Comparison of ENCODE assay signal across 7 mouse cellular contexts in the genomic region with DNA sequence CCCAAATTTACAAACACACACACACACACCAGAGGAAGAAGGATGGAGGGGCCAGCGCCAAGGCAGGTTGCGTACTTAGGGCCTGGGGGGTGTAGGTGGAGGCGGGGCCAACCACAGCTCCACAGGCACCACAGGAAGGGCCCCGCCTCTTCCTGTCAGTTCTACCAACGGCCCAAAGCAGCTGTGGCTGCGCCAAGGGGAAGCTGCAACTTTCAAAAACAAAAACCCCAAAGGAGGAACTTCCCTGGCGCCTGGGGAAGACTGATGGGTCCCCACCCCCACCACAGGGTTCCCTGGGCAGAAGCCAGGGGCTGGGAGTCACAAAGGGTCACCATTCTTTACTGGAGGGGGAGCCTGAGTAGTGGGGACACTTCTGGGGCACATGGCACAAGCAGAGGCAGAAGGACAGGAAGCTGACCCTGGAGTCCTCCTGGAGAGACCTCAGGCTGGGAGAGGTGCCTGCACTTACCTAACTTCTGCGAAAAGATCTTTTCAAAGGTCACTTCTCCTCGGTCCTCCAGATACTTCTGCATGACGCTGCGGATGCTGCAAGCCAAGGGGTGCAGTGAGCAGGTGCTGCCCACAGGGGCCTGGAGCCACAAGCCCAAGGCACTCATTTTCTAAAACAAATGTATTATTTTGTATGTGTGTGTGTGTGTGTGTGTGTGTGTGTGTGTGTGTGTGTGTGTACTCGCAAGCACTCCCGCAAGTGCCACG. TPM values are rescaled to one million over a fixed set of nuclear protein-coding genes. Genes with fewer than 3 reads are reported as not detected.
A peak's percentile ranks its signal among the peaks of the same experiment; 100 is the strongest.
DNase-seq lines count a peak whose midpoint lies in the region; ATAC-seq lines count a peak whose summit lies in the region.

No protein-coding gene starts in this region.

- peak; percentile 71 for DNase-seq in R1 (ENCODE audit: low read depth, low spot score)
- DNase-seq in heart, adult 9 months (ENCODE audit: low spot score in 2 of 2) = peak; percentile 82 to 89
- DNase-seq in kidney, postnatal 10 days = peak; percentile 77
- peak; percentile 89 for DNase-seq in thymus, postnatal 4 days
- DNase-seq in layer of hippocampus, adult 8-10 months (ENCODE audit: low spot score in 2 of 2) = no peak

- ATAC-seq in CD4-positive, CD25-positive, alpha-beta regulatory T cell, adult 4 months = peak; percentile 79
- ATAC-seq in megakaryocyte, adult 5-6 weeks (ENCODE audit: poor library complexity, severe bottlenecking) = peak; percentile 95

RNA-seq across cellular contexts. Expression of a gene that starts 11.5 kb away (rescaled TPM):
- polyA plus RNA-seq in CD4-positive, CD25-positive, alpha-beta regulatory T cell, adult 4 months (2017; shearing (Covaris generic)) = 100 to 1,000 TPM in 1 of 2 experiments, 10 to 100 TPM in 1; 93.7 to 101 TPM
- total RNA-seq in megakaryocyte, adult 5-6 weeks (2015) = 278 TPM in 2 replicates
- 231 and 296 TPM in 2 replicates for total RNA-seq in megakaryocyte, adult 5-6 weeks (2017)
- total RNA-seq in layer of hippocampus, adult 8-10 months (2022) = 100 to 1,000 TPM; 174 to 191 (median 186) TPM

RNA-seq across cellular contexts. Expression of a gene that starts 11.6 kb away (rescaled TPM):
- 1 to 10 TPM; 2.4 to 2.5 TPM for polyA plus RNA-seq in CD4-positive, CD25-positive, alpha-beta regulatory T cell, adult 4 months (2017; shearing (Covaris generic))
- 6.5 and 7.2 TPM in 2 replicates for total RNA-seq in megakaryocyte, adult 5-6 weeks (2015)
- total RNA-seq in megakaryocyte, adult 5-6 weeks (2017) = 8.7 and 10.5 TPM in 2 replicates
- total RNA-seq in layer of hippocampus, adult 8-10 months (2022) = 10 to 100 TPM; 60.3 to 77.2 (median 67.3) TPM

RNA-seq across cellular contexts. Expression of a gene that starts 25.6 kb away (rescaled TPM):
- polyA plus RNA-seq in CD4-positive, CD25-positive, alpha-beta regulatory T cell, adult 4 months (2017; shearing (Covaris generic)) = 10 to 100 TPM in 1 of 2 experiments, 1 to 10 TPM in 1; 8.1 to 15.9 TPM
- 15.9 and 16.5 TPM in 2 replicates for total RNA-seq in megakaryocyte, adult 5-6 weeks (2015)
- 17.2 and 19.8 TPM in 2 replicates for total RNA-seq in megakaryocyte, adult 5-6 weeks (2017)
- 10 to 100 TPM; 64.8 to 79.5 (median 68.0) TPM for total RNA-seq in layer of hippocampus, adult 8-10 months (2022)

Comparison
In these comparisons a context has a peak if more than half of its experiments do, and no peak if none do; other contexts are left out.
1. DNase-seq: peak in R1 (single experiment), heart, adult 9 months (2 of 2), kidney, postnatal 10 days (single experiment) and thymus, postnatal 4 days (single experiment); none in layer of hippocampus, adult 8-10 months (0 of 2).
2. RNA of a gene that starts 11.6 kb away (total RNA-seq): 60.3 to 77.2 TPM in layer of hippocampus, adult 8-10 months; 6.5 to 10.5 TPM in megakaryocyte, adult 5-6 weeks; every median in the first group is over 4 times any median in the second.